8 mouse cellular contexts compared by ENCODE assay signal in the genomic region with DNA sequence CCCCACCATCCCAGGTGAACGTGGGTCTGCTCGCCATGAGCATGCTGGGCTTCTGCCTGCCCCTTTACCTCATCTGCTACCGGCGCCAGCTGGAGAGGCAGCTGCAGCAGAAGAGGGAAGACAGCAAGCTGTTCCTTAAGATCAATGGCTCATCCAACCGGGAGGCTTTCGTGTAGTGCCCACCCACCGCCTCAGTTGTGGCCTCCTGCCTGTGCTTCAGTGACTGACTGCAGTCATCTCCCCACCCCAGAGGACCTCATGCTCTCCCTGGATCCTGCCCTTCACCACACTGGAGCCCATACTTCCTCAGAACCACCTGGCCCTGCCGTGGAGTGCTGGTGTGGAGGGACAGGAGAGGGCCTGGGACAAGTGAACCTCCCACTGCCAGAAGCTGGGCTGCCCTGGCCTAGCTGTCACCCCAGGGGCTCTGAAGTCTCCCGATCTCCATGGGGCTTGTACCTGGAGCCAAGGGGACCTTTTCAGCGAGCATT. TPM values are rescaled to one million over a fixed set of nuclear protein-coding genes. Genes with fewer than 3 reads are reported as not detected.
DNase-seq lines count a peak whose midpoint lies in the region; ATAC-seq and TF ChIP-seq lines count a peak whose summit lies in the region.

No protein-coding gene starts in this region.

- peak overlapping the region; percentile 35 for H3K4me3 ChIP-seq in heart, embryonic 10.5 days
- H3K4me3 ChIP-seq in bone marrow macrophage, adult 2 months (ENCODE audit: insufficient read depth, low read length) = peak overlapping the region; percentile 28
- no peak overlapping the region for H3K4me3 ChIP-seq in forebrain, postnatal 0 days (ENCODE audit: low read depth, low read length)
- no peak overlapping the region for H3K4me3 ChIP-seq in liver, postnatal 0 days (ENCODE audit: low read depth, low read length)
- H3K4me3 ChIP-seq in stomach, postnatal 0 days (ENCODE audit: low read depth, low read length) = no peak overlapping the region

- no peak overlapping the region for H3K4me2 ChIP-seq in forebrain, postnatal 0 days (ENCODE audit: low read depth)
- peak overlapping the region; percentile 52 for H3K4me2 ChIP-seq in liver, postnatal 0 days (ENCODE audit: low read depth, low read length)
- no peak overlapping the region for H3K4me2 ChIP-seq in stomach, postnatal 0 days (replicated peaks; ENCODE audit: low read depth)

- no peaks in the 10 kb centered on the region for H3K9me3 ChIP-seq in heart, embryonic 10.5 days
- H3K9me3 ChIP-seq in forebrain, postnatal 0 days (ENCODE audit: low read length) = no peaks in the 10 kb centered on the region
- no peaks in the 10 kb centered on the region for H3K9me3 ChIP-seq in liver, postnatal 0 days (ENCODE audit: low read length)
- no peaks in the 10 kb centered on the region for H3K9me3 ChIP-seq in stomach, postnatal 0 days (ENCODE audit: control insufficient read depth, low read length)

- peaks cover 15% of the 10 kb centered on the region for H3K36me3 ChIP-seq in heart, embryonic 10.5 days
- H3K36me3 ChIP-seq in forebrain, postnatal 0 days (ENCODE audit: insufficient read depth) = peaks cover 24% of the 10 kb centered on the region
- H3K36me3 ChIP-seq in liver, postnatal 0 days (replicated peaks; ENCODE audit: insufficient read depth, low read length) = 0 out of 2 replicates have a peak, but pooled peaks cover 6% of the 10 kb centered on the region
- no peaks in the 10 kb centered on the region for H3K36me3 ChIP-seq in stomach, postnatal 0 days (ENCODE audit: control insufficient read depth, insufficient read depth, low read length)

- no peak for TF ChIP-seq POLR2A in bone marrow macrophage, adult 2 months (IDR thresholded peaks at IDR 0.05; ENCODE audit: borderline replicate concordance, low read depth, low read length)

- no peak for TF ChIP-seq EP300 in liver, postnatal 0 days (IDR thresholded peaks at IDR 0.05; ENCODE audit: low read depth)
- TF ChIP-seq EP300 in stomach, postnatal 0 days (optimal IDR thresholded peaks at IDR 0.05) = no peak

- H3K27me3 ChIP-seq in heart, embryonic 10.5 days (ENCODE audit: insufficient read depth, poor library complexity, severe bottlenecking) = peaks cover 53% of the 10 kb centered on the region
- H3K27me3 ChIP-seq in forebrain, postnatal 0 days (ENCODE audit: insufficient read depth, low read length) = no peaks in the 10 kb centered on the region
- H3K27me3 ChIP-seq in liver, postnatal 0 days (ENCODE audit: insufficient read depth, low read length) = 0 out of 2 replicates have a peak, but pooled peaks cover 4% of the 10 kb centered on the region
- no peaks in the 10 kb centered on the region for H3K27me3 ChIP-seq in stomach, postnatal 0 days (ENCODE audit: control insufficient read depth, insufficient read depth, low read length)

- no peak for TF ChIP-seq CTCF in bone marrow macrophage, adult 2 months (IDR thresholded peaks at IDR 0.05; ENCODE audit: low read depth, low read length)
- no peak for TF ChIP-seq CTCF in forebrain, postnatal 0 days (IDR thresholded peaks at IDR 0.05; ENCODE audit: low read depth)
- no peak for TF ChIP-seq CTCF in liver, postnatal 0 days (IDR thresholded peaks at IDR 0.05; ENCODE audit: low read depth)
- no peak for TF ChIP-seq CTCF in stomach, postnatal 0 days (IDR thresholded peaks at IDR 0.05; ENCODE audit: low read depth)

- WGBS in heart, embryonic 10.5 days = 24% methylated on average over 10 of the region's 10 CpGs
- WGBS in forebrain, postnatal 0 days = 18% methylated on average over 10 of the region's 10 CpGs
- 32% methylated on average over 10 of the region's 10 CpGs for WGBS in liver, postnatal 0 days (ENCODE audit: insufficient replicate concordance)
- WGBS in stomach, postnatal 0 days = 24% methylated on average over 10 of the region's 10 CpGs

- H3K9ac ChIP-seq in forebrain, postnatal 0 days = no peak overlapping the region; the same call in 1 of the 2 replicates
- H3K9ac ChIP-seq in liver, postnatal 0 days (replicated peaks) = no peak overlapping the region; the same call in 1 of the 2 replicates
- peak overlapping the region; percentile 43; the same call in 1 of the 2 replicates for H3K9ac ChIP-seq in stomach, postnatal 0 days (ENCODE audit: low read length)

- H3K27ac ChIP-seq in heart, embryonic 10.5 days = peak overlapping the region; percentile 84
- H3K27ac ChIP-seq in bone marrow macrophage, adult 2 months (ENCODE audit: insufficient read depth, low read depth, low read length) = peak overlapping the region; percentile 96
- peak overlapping the region; percentile 50; the same call in 1 of the 2 replicates for H3K27ac ChIP-seq in forebrain, postnatal 0 days (ENCODE audit: low read depth, low read length)
- peak overlapping the region; percentile 64 for H3K27ac ChIP-seq in liver, postnatal 0 days (ENCODE audit: low read depth)
- peak overlapping the region; percentile 18; the same call in 1 of the 2 replicates for H3K27ac ChIP-seq in stomach, postnatal 0 days (replicated peaks)

- H3K4me1 ChIP-seq in heart, embryonic 10.5 days = peaks cover 39% of the 10 kb centered on the region
- peaks cover 68% of the 10 kb centered on the region for H3K4me1 ChIP-seq in bone marrow macrophage, adult 2 months (ENCODE audit: control insufficient read depth, insufficient read depth, low read length)
- H3K4me1 ChIP-seq in forebrain, postnatal 0 days (ENCODE audit: insufficient read depth) = peaks cover 3% of the 10 kb centered on the region; the same call in 1 of the 2 replicates
- peaks cover 21% of the 10 kb centered on the region for H3K4me1 ChIP-seq in liver, postnatal 0 days (ENCODE audit: insufficient read depth)
- H3K4me1 ChIP-seq in stomach, postnatal 0 days (replicated peaks; ENCODE audit: control insufficient read depth, insufficient read depth) = no peaks in the 10 kb centered on the region

- DNase-seq in heart, embryonic 10.5 days (ENCODE audit: low spot score) = no peak
- no peak for DNase-seq in heart, adult 8-10 months (ENCODE audit: low spot score)
- DNase-seq in forebrain, postnatal 0 days = no peak
- no peak for DNase-seq in liver, postnatal 0 days
- no peak for DNase-seq in stomach, postnatal 0 days (ENCODE audit: low spot score)
- no peak for DNase-seq in gastrocnemius, adult 8-10 months (ENCODE audit: low spot score in 2 of 2)
- no peak for DNase-seq in kidney, postnatal 4 days

- ATAC-seq in forebrain, postnatal 0 days = no peak
- no peak for ATAC-seq in liver, postnatal 0 days
- ATAC-seq in stomach, postnatal 0 days (ENCODE audit: low FRiP score, low TSS enrichment) = no peak

RNA-seq across cellular contexts. Expression of a gene that starts 15.6 kb away (rescaled TPM):
- 56.1 and 80.1 TPM in 2 replicates for polyA plus RNA-seq in heart, embryonic 10.5 days (2016; fragmentation: Nextera tagmentation; extraction: Ambion mirVana)
- total RNA-seq in heart, adult 8-10 months (2022) = 100 to 1,000 TPM in 3 of 4 experiments, 10 to 100 TPM in 1; 89.5 to 110 (median 105) TPM
- polyA plus RNA-seq in bone marrow macrophage, adult 2 months (2012; ENCODE audit: insufficient read depth, insufficient read length, missing spikeins) = 512 TPM in 2 replicates
- total RNA-seq in forebrain, postnatal 0 days (2014; rRNA removed) = 83.0 and 95.7 TPM in 2 replicates
- 85.8 and 101 TPM in 2 replicates for polyA plus RNA-seq in forebrain, postnatal 0 days (2015; fragmentation: Nextera tagmentation; extraction: Ambion mirVana)
- 30.1 and 36.7 TPM in 2 replicates for polyA plus RNA-seq in liver, postnatal 0 days (2015; fragmentation: Nextera tagmentation; extraction: Ambion mirVana)
- polyA plus RNA-seq in stomach, postnatal 0 days (2015; fragmentation: Nextera tagmentation; extraction: Ambion mirVana) = 79.3 and 84.3 TPM in 2 replicates
- 100 to 1,000 TPM; 153 to 214 (median 207) TPM for total RNA-seq in gastrocnemius, adult 8-10 months (2022)

RNA-seq across cellular contexts. Expression of a gene that starts 40.9 kb away (rescaled TPM):
- polyA plus RNA-seq in heart, embryonic 10.5 days (2016; fragmentation: Nextera tagmentation; extraction: Ambion mirVana) = 5.5 and 6.4 TPM in 2 replicates
- 10 to 100 TPM; 13.2 to 22.8 (median 20.1) TPM for total RNA-seq in heart, adult 8-10 months (2022)
- 202 and 231 TPM in 2 replicates for polyA plus RNA-seq in bone marrow macrophage, adult 2 months (2012; ENCODE audit: insufficient read depth, insufficient read length, missing spikeins)
- total RNA-seq in forebrain, postnatal 0 days (2014; rRNA removed) = 16.5 and 24.0 TPM in 2 replicates
- 10.4 and 14.1 TPM in 2 replicates for polyA plus RNA-seq in forebrain, postnatal 0 days (2015; fragmentation: Nextera tagmentation; extraction: Ambion mirVana)
- 5.9 and 7.2 TPM in 2 replicates for polyA plus RNA-seq in liver, postnatal 0 days (2015; fragmentation: Nextera tagmentation; extraction: Ambion mirVana)
- polyA plus RNA-seq in stomach, postnatal 0 days (2015; fragmentation: Nextera tagmentation; extraction: Ambion mirVana) = 5.7 and 6.4 TPM in 2 replicates
- total RNA-seq in gastrocnemius, adult 8-10 months (2022) = 10 to 100 TPM; 22.0 to 28.2 (median 24.4) TPM

RNA-seq across cellular contexts. Expression of a gene that starts 58.4 kb away (rescaled TPM):
- polyA plus RNA-seq in heart, embryonic 10.5 days (2016; fragmentation: Nextera tagmentation; extraction: Ambion mirVana) = 16.9 and 18.7 TPM in 2 replicates
- total RNA-seq in heart, adult 8-10 months (2022) = 10 to 100 TPM; 29.3 to 34.3 (median 32.3) TPM
- 85.4 and 101 TPM in 2 replicates for polyA plus RNA-seq in bone marrow macrophage, adult 2 months (2012; ENCODE audit: insufficient read depth, insufficient read length, missing spikeins)
- total RNA-seq in forebrain, postnatal 0 days (2014; rRNA removed) = 52.4 and 57.4 TPM in 2 replicates
- 50.2 and 50.7 TPM in 2 replicates for polyA plus RNA-seq in forebrain, postnatal 0 days (2015; fragmentation: Nextera tagmentation; extraction: Ambion mirVana)
- 16.7 TPM in 2 replicates for polyA plus RNA-seq in liver, postnatal 0 days (2015; fragmentation: Nextera tagmentation; extraction: Ambion mirVana)
- 19.0 and 22.4 TPM in 2 replicates for polyA plus RNA-seq in stomach, postnatal 0 days (2015; fragmentation: Nextera tagmentation; extraction: Ambion mirVana)
- total RNA-seq in gastrocnemius, adult 8-10 months (2022) = 10 to 100 TPM; 20.2 to 25.3 (median 23.6) TPM

RNA-seq across cellular contexts. Expression of a gene that starts 59.0 kb away (rescaled TPM):
- 13.6 and 15.8 TPM in 2 replicates for polyA plus RNA-seq in heart, embryonic 10.5 days (2016; fragmentation: Nextera tagmentation; extraction: Ambion mirVana)
- 1 to 10 TPM; 6.3 to 8.5 (median 7.4) TPM for total RNA-seq in heart, adult 8-10 months (2022)
- polyA plus RNA-seq in bone marrow macrophage, adult 2 months (2012; ENCODE audit: insufficient read depth, insufficient read length, missing spikeins) = 32.8 and 33.5 TPM in 2 replicates
- 4.0 and 4.5 TPM in 2 replicates for total RNA-seq in forebrain, postnatal 0 days (2014; rRNA removed)
- 3.1 and 3.5 TPM in 2 replicates for polyA plus RNA-seq in forebrain, postnatal 0 days (2015; fragmentation: Nextera tagmentation; extraction: Ambion mirVana)
- 3.1 TPM in 2 replicates for polyA plus RNA-seq in liver, postnatal 0 days (2015; fragmentation: Nextera tagmentation; extraction: Ambion mirVana)
- polyA plus RNA-seq in stomach, postnatal 0 days (2015; fragmentation: Nextera tagmentation; extraction: Ambion mirVana) = 2.8 and 2.9 TPM in 2 replicates
- 1 to 10 TPM; 1.6 to 2.8 (median 2.1) TPM for total RNA-seq in gastrocnemius, adult 8-10 months (2022)

Comparison
In these comparisons a context has a peak if more than half of its experiments do, and no peak if none do; other contexts are left out.
1. H3K27ac ChIP-seq: peak in every context shown above with its lines; median percentile 96 in bone marrow macrophage, adult 2 months; 84 in heart, embryonic 10.5 days; 64 in liver, postnatal 0 days; 50 in forebrain, postnatal 0 days; 18 in stomach, postnatal 0 days.
2. H3K4me3 ChIP-seq: peak in heart, embryonic 10.5 days (single experiment) and bone marrow macrophage, adult 2 months (single experiment); none in forebrain, postnatal 0 days (single experiment), liver, postnatal 0 days (single experiment) and stomach, postnatal 0 days (single experiment).
3. RNA of a gene that starts 40.9 kb away (polyA plus RNA-seq): 202 to 231 TPM in bone marrow macrophage, adult 2 months; 10.4 to 14.1 TPM in forebrain, postnatal 0 days, 5.9 to 7.2 TPM in liver, postnatal 0 days, 5.7 to 6.4 TPM in stomach, postnatal 0 days and 5.5 to 6.4 TPM in heart, embryonic 10.5 days; every median in the first group is over 10 times any median in the second.